Mouse (Mus musculus) brain, embryonic 18.5 days (tissue): ENCODE measurements around the gene Fbxl4.
"Not testable (repeated sequence)": the region's sequence is repeated elsewhere in the genome, so short reads cannot be mapped to it uniquely, and the experiment has no call there.

Experiments
- DNase-seq: peaks from one replicate; pipeline ENCODE4 v3.0.0-alpha.2; 2012; ENCODE audit warnings: low read depth, low spot score

Fbxl4 gene

GRCm38 (mm10) chr4:22357266-22357930, at the start of gene Fbxl4:
Gene Fbxl4, plus strand, starts transcription at chr4:22357543.
- DNase-seq = peak; percentile 51

- DNase-seq = no peak
Measured at GRCm38 (mm10) chr4:22314564-22314963, 42.8 kb upstream of the Fbxl4 start.

GRCm38 (mm10) chr4:22342816-22343573, 14.3 kb upstream of the Fbxl4 start:
- DNase-seq = no peak

- not testable (repeated sequence) for DNase-seq
Measured at GRCm38 (mm10) chr4:22349086-22349485, 8.3 kb upstream of the Fbxl4 start.

- DNase-seq = no peak
Measured at GRCm38 (mm10) chr4:22357931-22358300, 573 bp downstream of the Fbxl4 start.

GRCm38 (mm10) chr4:22358487-22358886, 1.1 kb downstream of the Fbxl4 start:
- DNase-seq = no peak

GRCm38 (mm10) chr4:22367368-22367767, 10.0 kb downstream of the Fbxl4 start:
- no peak for DNase-seq

GRCm38 (mm10) chr4:22378516-22378915, 21.2 kb downstream of the Fbxl4 start:
- DNase-seq = no peak

- DNase-seq = no peak
Measured at GRCm38 (mm10) chr4:22380646-22381045, 23.3 kb downstream of the Fbxl4 start.

GRCm38 (mm10) chr4:22383528-22384265, 26.4 kb downstream of the Fbxl4 start:
- no peak for DNase-seq

- no peak for DNase-seq
Measured at GRCm38 (mm10) chr4:22390045-22390444, 32.7 kb downstream of the Fbxl4 start.

- DNase-seq = no peak
Measured at GRCm38 (mm10) chr4:22392777-22393473, 35.6 kb downstream of the Fbxl4 start.

GRCm38 (mm10) chr4:22395404-22395803, 38.1 kb downstream of the Fbxl4 start:
- DNase-seq = no peak

GRCm38 (mm10) chr4:22396484-22397000, 39.2 kb downstream of the Fbxl4 start:
- DNase-seq = no peak

GRCm38 (mm10) chr4:22397003-22397402, 39.7 kb downstream of the Fbxl4 start:
- no peak for DNase-seq

- DNase-seq = no peak
Measured at GRCm38 (mm10) chr4:22402032-22402431, 44.7 kb downstream of the Fbxl4 start.

- DNase-seq = no peak
Measured at GRCm38 (mm10) chr4:22402930-22403329, 45.6 kb downstream of the Fbxl4 start.

GRCm38 (mm10) chr4:22420627-22421026, 63.3 kb downstream of the Fbxl4 start:
- no peak for DNase-seq

- DNase-seq = no peak
Measured at GRCm38 (mm10) chr4:22422400-22422799, 65.1 kb downstream of the Fbxl4 start.

- no peak for DNase-seq
Measured at GRCm38 (mm10) chr4:22428150-22428549, 70.8 kb downstream of the Fbxl4 start.

- no peak for DNase-seq
Measured at GRCm38 (mm10) chr4:22469575-22469974, 112.2 kb downstream of the Fbxl4 start.
